Mouse (Mus musculus) urinary bladder, postnatal 10 days (tissue): ENCODE data around the gene Anpep.
"Not testable (repeated sequence)": the region's sequence is repeated elsewhere in the genome, so short reads cannot be mapped to it uniquely, and the experiment has no call there.

Experiments used
- DNase-seq: peaks from one replicate; pipeline ENCODE4 v3.0.0; 2022; ENCODE audit warnings: low spot score

Anpep gene

DNA sequence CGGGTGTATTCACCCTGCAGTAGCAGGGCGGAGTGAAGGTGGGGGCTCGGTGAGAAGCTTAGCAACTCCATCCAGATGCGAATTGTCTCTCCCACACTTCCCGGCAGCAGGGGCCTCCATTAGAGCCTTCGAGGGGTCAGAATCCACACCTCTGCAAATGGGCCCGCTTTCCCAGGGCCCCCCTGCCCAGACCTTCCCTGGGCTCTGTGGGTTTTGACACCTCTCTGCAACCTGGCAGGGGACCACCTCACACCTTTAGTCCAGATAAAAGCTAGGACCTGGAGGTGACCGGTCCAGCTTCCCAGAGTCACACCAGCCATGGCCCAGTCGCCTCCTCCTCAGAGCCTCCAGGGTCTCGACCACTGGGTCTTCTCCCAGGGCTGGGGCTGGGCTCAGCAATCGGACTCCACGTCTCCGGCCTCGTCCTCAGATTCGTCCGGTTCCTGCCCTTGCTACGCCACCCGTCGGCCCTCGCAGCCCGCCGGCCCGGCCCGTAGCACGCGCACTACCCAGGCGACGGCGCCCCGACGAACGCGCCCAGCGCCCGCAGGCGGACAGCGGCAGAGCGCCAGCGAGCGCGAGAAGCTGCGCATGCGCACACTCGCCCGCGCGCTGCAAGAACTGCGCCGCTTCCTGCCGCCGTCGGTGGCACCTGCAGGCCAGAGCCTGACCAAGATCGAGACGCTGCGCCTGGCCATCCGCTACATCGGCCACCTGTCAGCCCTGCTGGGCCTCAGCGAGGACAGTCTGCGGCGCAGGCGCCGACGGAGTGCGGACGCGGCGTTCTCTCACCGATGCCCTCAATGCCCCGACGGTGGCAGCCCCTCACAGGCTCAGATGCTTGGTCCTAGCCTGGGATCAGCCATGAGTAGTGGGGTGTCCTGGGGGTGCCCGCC lies 50.0 kb downstream of the Anpep start, which contains the start of gene Mesp2:
Gene Mesp2 (plus strand): TSS at position 117 of the 896 bp plus-strand sequence.
- no peak for DNase-seq

DNA sequence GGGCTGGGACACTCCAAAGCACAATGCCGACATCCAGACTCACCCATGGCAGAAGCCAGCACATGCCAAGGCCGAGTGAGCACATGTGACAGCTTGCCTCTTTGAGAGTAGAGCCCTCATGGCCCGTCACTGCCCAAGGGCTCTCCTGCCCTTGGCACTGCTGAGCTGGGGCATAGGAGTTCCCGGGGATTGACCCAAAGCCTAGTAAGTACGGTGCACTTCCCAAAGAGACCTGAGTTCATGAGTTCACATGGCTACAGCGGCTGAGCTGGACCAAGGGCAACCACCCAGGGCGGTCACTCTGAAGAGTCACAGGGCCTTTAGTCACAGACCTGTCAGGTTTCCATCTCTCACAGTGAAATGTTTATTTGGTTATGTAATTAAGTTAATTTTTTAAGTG lies 52.3 kb downstream of the Anpep start:
- no peak for DNase-seq

DNA sequence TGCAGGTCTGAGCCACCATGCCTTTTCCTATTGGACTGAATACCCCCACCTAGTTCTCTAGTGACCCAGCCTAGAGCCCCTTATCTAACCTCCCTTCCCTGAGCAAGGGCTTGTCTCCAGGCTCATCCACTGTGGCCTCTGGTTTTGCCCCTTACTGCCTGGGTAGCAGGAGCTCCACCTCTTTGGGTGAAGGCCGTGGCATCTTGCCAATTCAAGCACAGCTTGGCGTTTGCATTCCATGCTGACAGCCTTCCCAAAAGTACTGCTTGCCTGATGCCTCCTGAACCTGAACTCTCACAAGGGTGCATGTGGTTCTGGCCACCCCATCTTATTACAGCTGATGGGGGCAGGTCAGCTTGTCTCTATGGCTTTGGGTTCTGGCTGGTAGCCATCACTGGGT lies 57.0 kb downstream of the Anpep start:
- DNase-seq: no peak

DNA sequence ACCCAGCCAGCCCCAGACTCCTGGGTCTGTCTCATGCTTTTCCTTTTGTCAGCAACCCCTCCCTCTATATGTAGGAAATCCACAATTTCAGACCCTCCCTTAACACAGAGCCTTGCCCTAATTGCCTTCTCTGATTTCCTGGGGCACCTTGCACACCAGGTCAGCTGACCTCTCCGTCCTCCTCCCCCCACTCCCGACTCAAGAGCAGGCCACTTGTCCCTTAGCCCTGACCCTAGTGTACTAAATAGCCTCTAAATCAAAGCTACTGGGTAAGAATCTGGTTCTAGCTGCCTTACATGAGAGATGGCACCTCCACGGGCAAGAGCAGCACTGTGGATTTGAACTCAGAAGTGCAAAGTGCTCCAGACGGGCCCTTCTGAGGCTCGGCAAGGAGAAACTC lies 58.8 kb downstream of the Anpep start:
- DNase-seq: no peak

DNA sequence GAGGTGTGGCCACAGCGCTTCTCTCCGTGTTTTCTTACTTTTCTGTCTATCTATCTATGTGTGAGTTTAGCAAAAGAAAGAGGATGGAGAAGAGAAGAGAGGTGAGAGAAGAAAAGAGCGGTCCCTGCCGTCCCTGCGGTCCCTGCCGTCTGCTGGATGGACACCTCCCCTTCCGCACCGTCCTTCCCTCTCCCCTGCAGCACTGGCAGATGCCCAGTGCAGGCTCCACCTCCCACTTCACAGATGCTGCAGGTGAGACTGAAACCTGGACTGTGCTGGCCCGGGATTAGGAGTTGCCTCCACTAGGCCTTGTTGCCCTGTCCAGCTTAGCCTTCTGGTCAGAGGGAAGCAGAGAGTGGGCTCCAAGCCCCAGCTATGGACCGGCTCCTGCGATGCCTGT lies 59.5 kb downstream of the Anpep start:
- no peak for DNase-seq

DNA sequence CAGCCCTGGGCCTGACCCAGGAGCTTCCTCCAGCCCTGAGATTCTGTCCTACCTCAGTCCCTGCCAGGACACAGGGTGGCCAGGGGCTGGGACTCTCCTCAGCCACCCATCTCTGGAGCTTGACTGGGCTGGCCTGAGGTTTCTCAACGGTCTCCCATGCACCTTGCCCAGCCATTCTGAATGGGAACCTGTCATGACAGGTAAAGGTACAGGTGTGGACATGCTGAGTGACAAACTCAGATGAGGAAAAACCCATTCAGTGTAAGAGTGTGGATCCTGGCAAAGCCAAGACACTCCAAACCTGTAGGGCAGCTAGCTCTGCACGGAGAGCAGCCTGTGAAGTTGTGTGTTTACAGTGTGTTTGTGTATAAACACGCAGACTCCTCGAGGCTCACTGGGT lies 60.5 kb downstream of the Anpep start:
- DNase-seq: no peak

DNA sequence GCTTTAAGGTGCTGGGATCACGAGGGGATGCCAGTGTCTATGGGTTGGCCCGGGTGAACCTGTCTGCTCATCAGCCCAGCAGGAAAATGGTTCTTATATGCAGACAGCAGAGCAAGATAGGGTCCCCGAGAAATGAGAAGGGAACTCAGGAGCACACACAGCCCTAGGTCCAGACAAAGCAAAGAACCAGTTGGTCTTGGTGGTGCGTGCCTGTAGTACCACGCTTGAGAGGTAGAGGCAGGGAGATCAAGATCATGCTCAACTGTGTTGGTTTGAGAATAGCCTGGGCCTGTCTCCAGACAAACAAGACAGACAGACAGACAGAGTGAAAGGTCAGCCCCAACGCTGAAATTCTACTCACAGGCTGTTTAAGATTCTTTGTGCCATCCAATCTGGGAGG lies 61.4 kb downstream of the Anpep start:
- DNase-seq: no peak

DNA sequence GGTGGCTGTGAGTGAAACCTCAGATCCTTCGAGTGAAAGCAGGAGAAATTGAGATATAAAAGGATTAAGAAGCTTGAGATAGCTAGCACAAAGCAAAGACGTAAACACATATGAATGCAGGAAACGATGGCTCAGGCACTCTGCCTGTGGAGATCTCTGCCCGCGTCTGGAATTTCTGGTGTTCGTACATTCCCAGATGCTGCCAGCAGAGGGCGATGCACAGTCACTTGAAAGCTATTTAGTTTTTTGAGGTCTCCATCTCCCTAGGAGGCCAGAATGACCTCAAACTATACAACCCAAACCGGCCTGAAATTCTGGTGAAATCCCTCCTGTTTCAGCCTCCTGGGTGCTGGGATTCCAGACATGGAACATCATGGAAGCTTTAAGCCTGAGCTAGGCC lies 61.8 kb downstream of the Anpep start:
- DNase-seq: peak; percentile 49

DNA sequence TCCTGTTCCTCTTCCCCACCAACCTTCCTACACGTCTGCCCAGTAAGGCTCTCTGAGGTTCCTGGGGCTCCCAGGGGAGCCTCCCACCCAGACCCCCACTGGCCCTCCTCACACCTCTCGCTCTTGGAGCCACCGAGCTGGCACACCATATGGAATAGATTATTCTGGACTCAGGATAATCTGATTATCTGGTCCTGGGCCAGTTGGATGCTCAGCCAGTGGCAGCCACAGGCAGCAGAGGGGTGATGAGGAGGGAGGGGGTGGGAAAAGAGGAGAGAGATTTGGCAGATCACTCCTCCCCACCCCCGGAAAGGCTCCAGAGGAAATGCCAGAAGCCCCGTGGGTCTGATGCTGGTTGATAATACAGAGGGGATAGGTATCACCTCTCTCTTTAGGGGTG lies 62.3 kb downstream of the Anpep start:
- DNase-seq: no peak

DNA sequence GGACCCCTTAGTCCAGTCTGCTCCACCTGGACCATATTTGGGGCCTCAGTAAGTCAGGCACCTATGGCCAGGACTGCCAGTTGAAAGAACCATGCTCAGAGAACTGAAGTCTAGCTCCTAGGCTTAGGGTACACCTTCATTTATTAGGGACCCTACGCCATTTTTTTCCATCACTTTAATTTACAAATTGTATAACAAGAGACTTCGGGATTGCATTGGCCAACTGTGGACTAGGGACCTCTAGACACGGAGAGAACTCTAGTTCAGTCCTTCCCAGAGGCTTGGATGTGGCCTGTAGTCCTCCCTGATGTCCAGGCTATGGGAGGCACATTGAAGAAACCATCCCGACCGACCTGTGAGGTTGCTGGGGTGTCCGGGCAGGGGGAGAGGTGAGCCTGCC lies 67.2 kb downstream of the Anpep start, which contains the start of gene Mesp1:
Gene Mesp1 (minus strand): TSS at position 101 of the 400 bp plus-strand sequence.
- DNase-seq: no peak

DNA sequence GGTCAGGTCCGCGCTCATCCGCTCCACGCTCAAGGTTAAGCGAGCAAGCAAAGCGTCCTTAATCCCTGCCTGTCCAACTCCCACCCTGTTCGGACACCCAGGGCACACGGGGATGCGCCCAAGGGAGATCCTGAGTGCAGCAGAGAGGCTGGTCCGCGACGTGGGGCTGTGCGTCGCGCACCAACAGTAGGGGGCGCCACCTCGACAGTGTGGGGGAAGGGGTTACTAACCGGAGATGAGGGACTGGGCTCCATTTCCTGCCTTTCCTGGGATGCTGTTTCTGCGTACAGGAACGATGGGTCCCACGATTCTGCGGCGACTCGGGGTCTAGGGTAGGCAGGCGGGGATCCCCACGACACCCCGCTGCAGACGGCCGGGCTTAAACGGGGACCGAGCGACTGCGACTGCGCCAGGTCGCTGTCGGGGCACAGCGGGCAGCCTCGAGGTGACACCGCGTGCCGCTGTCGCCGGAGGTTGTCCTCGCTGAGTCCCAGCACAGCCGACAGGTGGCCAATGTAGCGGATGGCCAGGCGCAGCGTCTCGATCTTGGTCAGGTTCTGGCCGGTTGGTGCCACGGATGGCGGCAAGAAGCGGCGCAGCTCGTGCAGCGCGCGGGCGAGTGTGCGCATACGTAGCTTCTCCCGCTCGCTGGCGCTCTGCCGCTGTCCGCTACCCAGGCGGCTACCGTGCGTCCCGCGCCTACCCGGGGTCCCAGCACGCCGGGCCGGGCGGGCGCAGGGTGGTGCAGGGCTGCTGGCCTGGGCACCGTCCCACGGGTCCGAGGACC lies 68.0 kb downstream of the Anpep start:
- DNase-seq: no peak

DNA sequence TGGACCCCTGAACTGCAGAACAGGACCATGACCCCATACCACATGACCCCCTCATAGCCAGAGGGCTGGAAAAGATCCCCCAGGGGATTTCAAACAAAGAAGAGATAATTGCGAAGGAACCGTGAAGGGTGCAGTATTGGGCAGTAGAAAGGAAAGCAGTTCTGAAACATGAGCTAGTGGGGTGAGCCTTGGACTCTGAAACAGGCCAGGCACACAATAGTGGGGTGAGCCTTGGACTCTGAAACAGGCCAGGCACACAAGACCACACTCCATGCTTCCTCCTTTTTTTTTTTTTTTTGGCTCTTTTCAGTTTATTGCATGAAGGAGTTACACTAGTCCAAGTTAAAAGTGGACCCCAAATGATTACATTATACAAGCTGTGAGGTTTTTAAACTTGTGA lies 71.0 kb downstream of the Anpep start:
- DNase-seq: not testable (repeated sequence)

DNA sequence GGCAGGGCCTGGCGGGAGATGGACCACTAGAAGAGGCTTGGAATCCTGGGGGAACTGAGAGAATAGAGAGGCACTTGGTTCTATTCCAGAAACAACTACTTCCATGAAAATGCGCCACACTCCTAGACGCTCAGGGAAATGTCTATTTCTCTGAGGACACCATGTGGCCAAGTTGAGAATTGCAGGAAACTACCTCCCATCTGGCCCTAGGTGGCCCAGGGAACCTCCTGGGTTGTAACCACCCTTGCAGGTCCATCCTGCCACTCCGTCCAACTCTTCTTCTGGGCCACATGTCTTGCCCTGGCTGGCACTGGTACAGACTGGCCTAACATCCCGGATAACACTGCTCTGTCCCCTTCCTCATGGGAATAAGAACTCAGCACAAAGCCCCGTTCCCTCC lies 74.6 kb downstream of the Anpep start:
- DNase-seq: no peak

DNA sequence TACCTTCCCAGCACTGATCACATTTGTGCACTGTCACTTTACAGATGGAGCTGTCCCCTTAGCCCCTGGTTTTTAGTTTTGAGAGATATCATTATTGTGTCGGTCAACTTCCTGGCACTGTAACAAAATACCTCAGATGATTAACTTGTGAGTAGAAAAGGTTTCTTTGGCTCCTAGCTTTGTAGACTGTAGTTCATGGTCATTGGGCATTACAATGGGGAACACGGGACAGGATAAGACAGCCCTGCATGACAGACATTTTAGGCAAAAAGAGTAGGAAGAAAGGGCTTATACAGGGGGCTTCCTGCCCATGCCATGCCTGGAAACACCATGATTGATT lies 78.4 kb downstream of the Anpep start:
- no peak for DNase-seq

DNA sequence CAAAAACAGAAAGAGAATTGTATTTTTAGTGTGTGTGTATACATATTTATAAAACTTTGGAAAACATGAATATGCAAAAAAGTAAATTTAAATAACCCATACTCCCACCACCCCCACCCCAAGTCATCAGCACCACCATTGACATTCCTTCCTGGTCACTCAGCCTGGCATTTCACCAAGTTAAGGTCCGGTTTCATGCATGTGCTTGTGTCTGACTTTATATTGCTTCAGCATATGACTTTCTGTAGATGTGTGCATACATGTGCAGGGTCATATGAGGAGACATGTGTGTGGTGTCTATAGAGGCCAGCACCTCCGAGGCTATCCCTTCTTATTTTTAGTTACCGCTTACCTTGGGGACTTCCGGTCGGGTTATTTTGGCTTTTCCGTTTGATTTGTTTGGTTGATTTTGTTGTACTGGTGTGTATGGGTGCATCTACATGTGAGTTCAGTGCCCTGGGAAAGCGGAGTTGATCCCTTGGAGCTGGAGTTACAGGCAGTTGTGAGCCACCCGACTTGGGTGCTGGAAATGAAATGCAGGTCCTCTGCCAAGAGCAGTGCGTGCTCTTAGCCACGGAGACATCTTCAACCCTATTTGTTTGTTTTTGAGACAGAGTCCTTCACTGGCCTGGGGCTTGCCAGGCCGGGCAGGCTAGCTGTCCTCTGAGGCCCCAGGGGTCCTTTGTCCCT lies 78.9 kb downstream of the Anpep start:
- no peak for DNase-seq

DNA sequence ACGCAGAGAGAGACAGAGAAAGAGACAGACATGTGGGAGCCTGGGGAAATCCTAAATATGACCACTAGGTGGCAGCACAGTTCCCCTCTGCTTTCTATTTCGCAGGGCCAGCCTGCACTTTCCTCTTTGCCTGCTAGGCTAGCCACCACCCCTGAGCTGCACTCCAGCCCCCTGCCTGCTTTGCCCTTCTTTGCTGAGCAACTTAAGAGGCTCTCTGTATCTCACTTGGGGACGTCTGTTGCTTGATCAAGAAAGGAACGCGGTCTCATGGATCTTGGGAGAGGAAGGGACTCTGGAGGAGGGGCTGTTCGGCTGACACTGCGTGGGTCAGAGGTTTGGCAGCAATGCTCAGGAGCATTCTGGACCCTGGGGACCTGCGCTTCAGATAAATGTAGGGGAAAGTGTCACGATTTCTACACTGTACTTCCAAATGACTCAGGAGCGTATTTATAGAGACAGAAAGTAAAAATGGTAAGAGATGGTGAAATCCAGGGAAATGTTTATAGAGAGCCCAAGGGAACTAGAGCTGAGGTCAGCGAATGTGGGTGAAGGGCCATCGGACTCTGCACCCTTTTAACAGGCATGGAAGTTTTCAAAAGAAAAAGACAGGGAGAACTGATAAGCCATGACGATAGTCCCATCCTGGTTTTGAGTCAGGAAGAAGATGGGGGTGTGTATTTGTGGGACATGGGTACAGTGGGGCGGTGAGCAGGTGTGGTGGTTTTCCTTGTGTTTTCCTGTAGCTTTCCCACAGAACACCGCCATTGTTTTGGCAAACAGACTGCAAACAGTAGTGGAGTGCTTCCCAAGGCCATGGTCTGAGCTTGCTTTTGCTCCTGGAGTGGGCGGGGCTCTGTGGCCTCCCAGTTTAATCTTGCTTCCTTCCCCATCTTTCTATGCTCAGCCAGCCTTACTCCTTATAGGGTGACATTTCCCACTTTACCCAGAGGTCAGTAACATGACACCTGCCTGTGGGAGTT lies 79.9 kb downstream of the Anpep start:
- DNase-seq: no peak
